Mouse (Mus musculus): Measurements from ENCODE around the gene Ttc27. TPM values are rescaled to one million over a fixed set of nuclear protein-coding genes. Genes with fewer than 3 reads are reported as not detected.

Ttc27 gene
- polyA plus RNA-seq, 2 experiments, result 8.3 to 13.5 TPM

- no peak overlapping the region for H3K27ac ChIP-seq
- no peak overlapping the region for H3K4me2 ChIP-seq (ENCODE audit: low read depth)
- no peaks in the 10 kb centered on the region for H3K27me3 ChIP-seq (ENCODE audit: control insufficient read depth, insufficient read depth, low read length)
- no peak overlapping the region for H3K9ac ChIP-seq (replicated peaks)
- WGBS (ENCODE audit: insufficient replicate concordance), result 49% methylated on average over 7 of the region's 7 CpGs
- DNase-seq (ENCODE audit: low read depth in 3 of 3, low spot score in 3 of 3), result no peak
- no peaks in the 10 kb centered on the region for H3K9me3 ChIP-seq (ENCODE audit: control insufficient read depth, low read length)
- no peaks in the 10 kb centered on the region for H3K36me3 ChIP-seq (replicated peaks; ENCODE audit: control insufficient read depth, insufficient read depth, low read depth)
- H3K4me3 ChIP-seq (ENCODE audit: insufficient read depth in 1 of 2, low read depth in 2 of 2, low read length in 2 of 2), result no peak overlapping the region
- H3K4me1 ChIP-seq (replicated peaks; ENCODE audit: control insufficient read depth in 2 of 2, insufficient read depth in 2 of 2, low read length in 1 of 2), result peaks cover 0 to 6% of the 10 kb centered on the region in 2 experiments; a peak in 1 of 4 replicates
- TF ChIP-seq CTCF (IDR thresholded peaks at IDR 0.05; ENCODE audit: low read depth) (no peak), EP300 (IDR thresholded peaks at IDR 0.05; ENCODE audit: low read depth) (no peak)
- ATAC-seq (ENCODE audit: insufficient read depth), result no peak
Measured at GRCm38 (mm10) chr17:74879768-74880167, 162.2 kb downstream of the Ttc27 start.

- Histone ChIP-seq H3K27me3 (ENCODE audit: control insufficient read depth, insufficient read depth, low read length) (no peaks in the 10 kb centered on the region), H3K4me1 (replicated peaks; ENCODE audit: control insufficient read depth in 2 of 2, insufficient read depth in 2 of 2, low read length in 1 of 2) (no peaks in the 10 kb centered on the region), H3K4me3 (ENCODE audit: insufficient read depth in 1 of 2, low read depth in 2 of 2, low read length in 2 of 2) (no peak overlapping the region), H3K9me3 (ENCODE audit: control insufficient read depth, low read length) (no peaks in the 10 kb centered on the region), H3K4me2 (ENCODE audit: low read depth) (no peak overlapping the region), H3K27ac (no peak overlapping the region), H3K9ac (replicated peaks) (no peak overlapping the region), H3K36me3 (replicated peaks; ENCODE audit: control insufficient read depth, insufficient read depth, low read depth) (no peaks in the 10 kb centered on the region)
- TF ChIP-seq CTCF (IDR thresholded peaks at IDR 0.05; ENCODE audit: low read depth) (no peak), EP300 (IDR thresholded peaks at IDR 0.05; ENCODE audit: low read depth) (no peak)
- DNase-seq (ENCODE audit: low read depth in 3 of 3, low spot score in 3 of 3), result no peak
- ATAC-seq (ENCODE audit: insufficient read depth), result no peak
- WGBS (ENCODE audit: insufficient replicate concordance), result 55% methylated on average over 7 of the region's 7 CpGs
Measured at GRCm38 (mm10) chr17:74887039-74887438, 169.5 kb downstream of the Ttc27 start.

- no peak for TF ChIP-seq CTCF (IDR thresholded peaks at IDR 0.05; ENCODE audit: low read depth)
- no peak for TF ChIP-seq EP300 (IDR thresholded peaks at IDR 0.05; ENCODE audit: low read depth)
Measured at GRCm38 (mm10) chr17:74888836-74889534, 171.5 kb downstream of the Ttc27 start.

GRCm38 (mm10) chr17:74889535-74890117 lies 172.1 kb downstream of the Ttc27 start:
- no peak for DNase-seq (ENCODE audit: low read depth in 3 of 3, low spot score in 3 of 3)
- Histone ChIP-seq H3K36me3 (replicated peaks; ENCODE audit: control insufficient read depth, insufficient read depth, low read depth) (no peaks in the 10 kb centered on the region), H3K4me3 (ENCODE audit: insufficient read depth in 1 of 2, low read depth in 2 of 2, low read length in 2 of 2) (no peak overlapping the region), H3K9ac (replicated peaks) (no peak overlapping the region), H3K9me3 (ENCODE audit: control insufficient read depth, low read length) (no peaks in the 10 kb centered on the region), H3K4me2 (ENCODE audit: low read depth) (no peak overlapping the region), H3K27ac (no peak overlapping the region), H3K27me3 (ENCODE audit: control insufficient read depth, insufficient read depth, low read length) (no peaks in the 10 kb centered on the region), H3K4me1 (replicated peaks; ENCODE audit: control insufficient read depth in 2 of 2, insufficient read depth in 2 of 2, low read length in 1 of 2) (no peaks in the 10 kb centered on the region)
- WGBS (ENCODE audit: insufficient replicate concordance), result 80% methylated on average over 11 of the region's 11 CpGs
- TF ChIP-seq CTCF (IDR thresholded peaks at IDR 0.05; ENCODE audit: low read depth), result no peak
- TF ChIP-seq EP300 (IDR thresholded peaks at IDR 0.05; ENCODE audit: low read depth), result no peak
- no peak for ATAC-seq (ENCODE audit: insufficient read depth)

More at GRCm38 (mm10) chr17:74888836-74889534, 171.5 kb downstream of the Ttc27 start:
- ATAC-seq (ENCODE audit: insufficient read depth) (no peak), DNase-seq (ENCODE audit: low read depth in 3 of 3, low spot score in 3 of 3) (no peak)
- H3K27me3 ChIP-seq (ENCODE audit: control insufficient read depth, insufficient read depth, low read length), result no peaks in the 10 kb centered on the region
- H3K9ac ChIP-seq (replicated peaks), result no peak overlapping the region
- no peak overlapping the region for H3K4me2 ChIP-seq (ENCODE audit: low read depth)
- WGBS (ENCODE audit: insufficient replicate concordance), result 63% methylated on average over 11 of the region's 11 CpGs
- no peaks in the 10 kb centered on the region for H3K4me1 ChIP-seq (replicated peaks; ENCODE audit: control insufficient read depth in 2 of 2, insufficient read depth in 2 of 2, low read length in 1 of 2)
- no peaks in the 10 kb centered on the region for H3K9me3 ChIP-seq (ENCODE audit: control insufficient read depth, low read length)
- H3K4me3 ChIP-seq (ENCODE audit: insufficient read depth in 1 of 2, low read depth in 2 of 2, low read length in 2 of 2), result no peak overlapping the region
- H3K36me3 ChIP-seq (replicated peaks; ENCODE audit: control insufficient read depth, insufficient read depth, low read depth), result no peaks in the 10 kb centered on the region
- H3K27ac ChIP-seq, result no peak overlapping the region

GRCm38 (mm10) chr17:74902453-74902852 lies 184.9 kb downstream of the Ttc27 start:
- Histone ChIP-seq H3K4me3 (ENCODE audit: insufficient read depth in 1 of 2, low read depth in 2 of 2, low read length in 2 of 2) (no peak overlapping the region), H3K4me2 (ENCODE audit: low read depth) (no peak overlapping the region), H3K9me3 (ENCODE audit: control insufficient read depth, low read length) (no peaks in the 10 kb centered on the region), H3K36me3 (replicated peaks; ENCODE audit: control insufficient read depth, insufficient read depth, low read depth) (no peaks in the 10 kb centered on the region), H3K9ac (replicated peaks) (no peak overlapping the region), H3K27ac (no peak overlapping the region), H3K27me3 (ENCODE audit: control insufficient read depth, insufficient read depth, low read length) (no peaks in the 10 kb centered on the region), H3K4me1 (replicated peaks; ENCODE audit: control insufficient read depth in 2 of 2, insufficient read depth in 2 of 2, low read length in 1 of 2) (peaks cover 0 to 10% of the 10 kb centered on the region in 2 experiments; a peak in 2 of 4 replicates)
- DNase-seq (ENCODE audit: low read depth in 3 of 3, low spot score in 3 of 3) (no peak), ATAC-seq (ENCODE audit: insufficient read depth) (no peak)
- WGBS (ENCODE audit: insufficient replicate concordance), result 81% methylated on average over 7 of the region's 7 CpGs
- TF ChIP-seq CTCF (IDR thresholded peaks at IDR 0.05; ENCODE audit: low read depth) (no peak), EP300 (IDR thresholded peaks at IDR 0.05; ENCODE audit: low read depth) (no peak)

Measured in liver, embryonic 14.5 days (tissue).